Mouse (Mus musculus) MEL (cell line): ENCODE data around the gene Pnkp.

ENCODE experiments used
- CTCF ChIP-seq, 3 experiments: IDR thresholded peaks in 2 of 3; conservative IDR thresholded peaks in 1 of 3; 2 replicates each; pipeline ENCODE4 v1.5.1; 2011 to 2012; ENCODE audit warnings: low read length in 3 of 3, low read depth in 2 of 3, mild to moderate bottlenecking in 2 of 3, improper control_type of control experiment in 1 of 3, inconsistent platforms in 1 of 3, mixed read lengths in 1 of 3, moderate library complexity in 1 of 3; ENCODE audit not compliant: control insufficient read depth in 1 of 3, insufficient read depth in 1 of 3, poor library complexity in 1 of 3, severe bottlenecking in 1 of 3
- ELF1 ChIP-seq: IDR thresholded peaks from 2 replicates; pipeline ENCODE4 v1.6.1; 2014; ENCODE audit warnings: low read depth, mild to moderate bottlenecking, inconsistent platforms, low read length, improper control_type of control experiment, moderate library complexity
- MAFK ChIP-seq: IDR thresholded peaks from 2 replicates; pipeline ENCODE4 v1.6.1; 2011; ENCODE audit warnings: low read depth, mild to moderate bottlenecking, low read length, improper control_type of control experiment, borderline replicate concordance
- USF2 ChIP-seq, 2 experiments: IDR thresholded peaks; 2 replicates each; pipeline ENCODE4 v1.6.1; 2011 to 2012; ENCODE audit warnings: improper control_type of control experiment in 2 of 2, low read length in 2 of 2, borderline replicate concordance in 1 of 2, inconsistent platforms in 1 of 2, low read depth in 1 of 2, mild to moderate bottlenecking in 1 of 2; ENCODE audit not compliant: insufficient read depth in 1 of 2

GRCm38 (mm10) chr7:44855036-44855435, 1.9 kb upstream of the Pnkp start:
- TF ChIP-seq USF2 (IDR thresholded peaks at IDR 0.05; ENCODE audit: borderline replicate concordance in 1 of 2, insufficient read depth in 1 of 2, low read depth in 1 of 2, low read length in 2 of 2), result no peak
- TF ChIP-seq MAFK, result no peak
- TF ChIP-seq CTCF (IDR thresholded peaks at IDR 0.05 in 2 of 3, conservative IDR thresholded peaks at IDR 0.05 in 1 of 3; ENCODE audit: control insufficient read depth in 1 of 3, insufficient read depth in 1 of 3, low read depth in 2 of 3, low read length in 3 of 3, poor library complexity in 1 of 3, severe bottlenecking in 1 of 3), result no peak
- no peak for TF ChIP-seq ELF1
